1 mouse cellular context compared by ENCODE assay signal in genomic region chr17:26790269-26791214, GRCm38 (mm10).
TF ChIP-seq lines count a peak whose summit lies in the region.

No protein-coding gene starts in this region.

TF ChIP-seq in CH12.LX, 34 proteins besides CTCF, POLR2A, EP300 and RAD21 (continued from another document):
- peak; percentile 73 for TF ChIP-seq JUN (IDR thresholded peaks at IDR 0.05; ENCODE audit: insufficient read depth, low read depth, low read length)
- no peak for TF ChIP-seq E2F4 (IDR thresholded peaks at IDR 0.05; ENCODE audit: insufficient replicate concordance, low read depth, low read length)
- peak; percentile 67 for TF ChIP-seq BHLHE40 (IDR thresholded peaks at IDR 0.05; ENCODE audit: low read depth, low read length)
